Mouse (Mus musculus) hindbrain, embryonic 11.5 days (tissue): ENCODE results near the gene Adat3. TPM values are rescaled to one million over a fixed set of nuclear protein-coding genes. Genes with fewer than 3 reads are reported as not detected.
A peak's percentile ranks its signal among the peaks of the same experiment; 100 is the strongest.

Experiments
- ATAC-seq: fragments of 200-750 bp; cut with Nextera tagmentation; 2 replicates; pipeline ENCODE4 v1.8.0; 2017; ENCODE audit warnings: mild to moderate bottlenecking, moderate TSS enrichment, moderate library complexity; ENCODE audit not compliant: low FRiP score
- DNase-seq: peaks from one replicate; pipeline ENCODE4 v3.0.0-alpha.2; 2015; ENCODE audit warnings: low spot score
- H3K27ac ChIP-seq: fragments of 300-500 bp; sonication (generic); 2 replicates; pipeline ENCODE4 v1.5.1; 2014; ENCODE audit warnings: mild to moderate bottlenecking, low read depth, low read length
- H3K27me3 ChIP-seq: fragments of 300-500 bp; sonication (generic); 2 replicates; pipeline ENCODE4 v1.6.1; 2014; ENCODE audit warnings: mild to moderate bottlenecking, low read length, moderate library complexity, mixed read lengths; ENCODE audit not compliant: control insufficient read depth, insufficient read depth
- H3K36me3 ChIP-seq: fragments of 300-500 bp; sonication (generic); 2 replicates; pipeline ENCODE4 v1.6.1; 2014; ENCODE audit warnings: mild to moderate bottlenecking, low read length, moderate library complexity, mixed read lengths; ENCODE audit not compliant: control insufficient read depth, insufficient read depth
- H3K4me1 ChIP-seq: fragments of 300-500 bp; sonication (generic); replicated peaks from 2 replicates; pipeline ENCODE4 v1.6.1; 2014; ENCODE audit warnings: low read length, mixed read lengths; ENCODE audit not compliant: control insufficient read depth, insufficient read depth
- H3K4me2 ChIP-seq: fragments of 300-500 bp; sonication (generic); replicated peaks from 2 replicates; pipeline ENCODE4 v1.6.1; 2014; ENCODE audit warnings: mild to moderate bottlenecking, low read depth, low read length
- H3K4me3 ChIP-seq: fragments of 300-500 bp; sonication (generic); 2 replicates; pipeline ENCODE4 v1.5.1; 2014; ENCODE audit warnings: low read depth, low read length
- H3K9ac ChIP-seq: fragments of 300-500 bp; sonication (generic); 2 replicates; pipeline ENCODE4 v1.6.1; 2014; ENCODE audit warnings: low read depth, low read length
- H3K9me3 ChIP-seq: fragments of 300-500 bp; sonication (generic); 2 replicates; pipeline ENCODE4 v1.6.1; 2016; ENCODE audit warnings: low read length; ENCODE audit not compliant: control insufficient read depth
- WGBS: fragments of 180-500 bp; shearing (Covaris S2); extraction: QIAGEN DNeasy Blood & Tissue Kit; methylation state at CpG from one replicate; pipeline ENCODE4 v1.1.7; 2014; 5-methylcytosine and 5-hydroxymethylcytosine counted together
- polyA plus RNA-seq: library from polyadenylated mRNA; unstranded; fragments of >200 nt; fragmentation: Nextera tagmentation; extraction: Ambion mirVana; gene quantifications from 2 replicates; pipeline ENCODE4 v1.2.1, GENCODE M21; 2014

Gene Adat3
- polyA plus RNA-seq, 1 experiment from 2014 or later, result 7.4 TPM

DNA sequence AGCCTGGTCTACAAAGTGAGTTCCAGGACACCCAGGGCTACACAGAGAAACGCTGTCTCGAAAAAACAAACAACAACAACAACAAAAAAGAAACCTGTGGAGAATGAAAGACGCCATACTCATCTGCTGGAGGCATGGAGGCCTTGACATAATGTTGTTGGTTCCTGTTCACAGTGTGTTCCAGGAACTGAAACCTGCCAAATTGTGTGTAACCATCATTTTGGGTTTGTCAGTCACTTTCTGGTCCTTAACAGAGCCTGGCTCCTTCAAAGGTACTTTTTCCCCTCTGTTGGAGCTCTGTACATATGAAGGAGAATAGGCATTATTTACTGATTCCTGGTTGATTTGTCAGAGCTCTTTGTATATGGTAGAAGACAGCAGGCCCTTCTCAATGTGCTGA, 9.2 kb downstream of the Adat3 start:
- Histone ChIP-seq H3K27ac (no peak overlapping the region), H3K27me3 (no peaks in the 10 kb centered on the region), H3K36me3 (peaks cover 11% of the 10 kb centered on the region), H3K4me1 (no peaks in the 10 kb centered on the region), H3K9me3 (no peaks in the 10 kb centered on the region), H3K4me3 (no peak overlapping the region), H3K4me2 (no peak overlapping the region), H3K9ac (no peak overlapping the region)
- no peak for DNase-seq
- 89% methylated on average over 3 of the region's 3 CpGs for WGBS
- ATAC-seq, result no peak

DNA sequence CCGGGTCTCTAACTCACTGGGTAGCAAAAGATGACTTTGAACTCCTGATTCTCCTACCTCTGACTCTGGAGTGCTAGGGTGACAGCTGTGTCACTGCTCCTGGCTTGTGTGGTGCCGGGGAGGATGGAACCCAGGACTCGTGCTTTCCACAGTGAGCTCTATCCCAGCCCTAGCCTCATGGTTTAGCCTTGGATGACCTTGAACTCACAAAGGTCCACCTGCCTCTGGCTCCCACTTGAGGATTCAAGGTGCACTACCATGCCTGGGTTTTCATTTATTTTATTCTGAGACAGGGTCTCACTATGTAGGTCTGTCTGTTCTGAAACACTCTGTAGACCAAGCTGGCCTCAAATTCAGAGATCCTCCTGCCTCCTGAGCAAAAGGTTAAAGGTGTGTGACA, 11.1 kb downstream of the Adat3 start:
- no peaks in the 10 kb centered on the region for H3K9me3 ChIP-seq
- DNase-seq (no peak), ATAC-seq (no peak)
- H3K4me2 ChIP-seq, result no peak overlapping the region
- H3K4me3 ChIP-seq, result no peak overlapping the region
- no peak overlapping the region for H3K27ac ChIP-seq
- peaks cover 4% of the 10 kb centered on the region; the same call in 1 of the 2 replicates for H3K36me3 ChIP-seq
- no peaks in the 10 kb centered on the region for H3K27me3 ChIP-seq
- no peak overlapping the region for H3K9ac ChIP-seq
- WGBS, result 86% methylated on average over 3 of the region's 3 CpGs
- H3K4me1 ChIP-seq, result no peaks in the 10 kb centered on the region

DNA sequence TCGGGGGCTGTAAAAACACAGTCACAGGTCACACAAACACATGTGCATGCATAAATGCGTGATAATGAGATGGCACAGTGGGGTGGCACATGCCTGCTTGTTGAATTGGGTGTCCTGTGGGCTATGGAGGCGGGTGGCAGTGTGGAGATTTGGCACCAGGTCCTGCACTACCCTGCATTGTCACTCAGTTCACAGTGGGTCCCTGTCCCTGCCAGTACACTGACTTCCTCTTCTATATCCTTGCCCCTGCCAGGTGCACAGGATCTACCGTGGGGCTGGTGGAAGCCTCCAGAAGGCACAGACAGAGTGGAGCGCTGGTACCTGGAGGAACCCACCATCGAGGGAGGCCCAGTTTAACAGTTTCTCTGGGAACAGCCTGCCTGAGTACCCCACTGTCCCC, 11.7 kb downstream of the Adat3 start:
- H3K9ac ChIP-seq, result no peak overlapping the region
- no peaks in the 10 kb centered on the region for H3K4me1 ChIP-seq
- WGBS, result 95% methylated on average over 6 of the region's 6 CpGs
- DNase-seq (no peak), ATAC-seq (no peak)
- no peaks in the 10 kb centered on the region for H3K9me3 ChIP-seq
- no peak overlapping the region for H3K27ac ChIP-seq
- peaks cover 2% of the 10 kb centered on the region; the same call in 1 of the 2 replicates for H3K36me3 ChIP-seq
- no peak overlapping the region for H3K4me3 ChIP-seq
- H3K27me3 ChIP-seq, result no peaks in the 10 kb centered on the region
- H3K4me2 ChIP-seq, result no peak overlapping the region

DNA sequence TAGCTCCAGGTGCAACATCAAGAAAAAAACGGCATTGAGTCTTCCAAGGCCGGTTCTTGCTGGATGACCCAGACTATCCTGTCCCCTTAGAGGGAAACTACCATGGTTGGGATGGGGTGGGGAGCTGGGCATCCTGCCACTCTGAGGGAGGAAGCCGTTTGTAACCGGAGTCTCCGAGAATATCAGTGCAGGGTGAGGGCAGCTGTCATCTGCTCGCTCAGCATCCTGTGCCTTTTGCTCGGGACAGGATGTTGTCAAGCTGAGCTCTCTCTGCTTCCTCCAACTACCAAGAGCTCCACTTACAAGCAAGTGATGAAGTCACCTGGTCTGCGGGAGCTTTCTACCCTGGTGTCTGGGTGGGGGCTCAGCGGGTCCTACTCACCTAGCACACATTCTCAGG, 15.5 kb downstream of the Adat3 start:
- Histone ChIP-seq H3K4me1 (no peaks in the 10 kb centered on the region), H3K27me3 (no peaks in the 10 kb centered on the region), H3K9me3 (no peaks in the 10 kb centered on the region), H3K27ac (no peak overlapping the region), H3K4me3 (no peak overlapping the region), H3K4me2 (no peak overlapping the region), H3K36me3 (peaks cover 2% of the 10 kb centered on the region; the same call in 1 of the 2 replicates), H3K9ac (no peak overlapping the region)
- WGBS, result 83% methylated on average over 9 of the region's 9 CpGs
- DNase-seq (no peak), ATAC-seq (no peak)

DNA sequence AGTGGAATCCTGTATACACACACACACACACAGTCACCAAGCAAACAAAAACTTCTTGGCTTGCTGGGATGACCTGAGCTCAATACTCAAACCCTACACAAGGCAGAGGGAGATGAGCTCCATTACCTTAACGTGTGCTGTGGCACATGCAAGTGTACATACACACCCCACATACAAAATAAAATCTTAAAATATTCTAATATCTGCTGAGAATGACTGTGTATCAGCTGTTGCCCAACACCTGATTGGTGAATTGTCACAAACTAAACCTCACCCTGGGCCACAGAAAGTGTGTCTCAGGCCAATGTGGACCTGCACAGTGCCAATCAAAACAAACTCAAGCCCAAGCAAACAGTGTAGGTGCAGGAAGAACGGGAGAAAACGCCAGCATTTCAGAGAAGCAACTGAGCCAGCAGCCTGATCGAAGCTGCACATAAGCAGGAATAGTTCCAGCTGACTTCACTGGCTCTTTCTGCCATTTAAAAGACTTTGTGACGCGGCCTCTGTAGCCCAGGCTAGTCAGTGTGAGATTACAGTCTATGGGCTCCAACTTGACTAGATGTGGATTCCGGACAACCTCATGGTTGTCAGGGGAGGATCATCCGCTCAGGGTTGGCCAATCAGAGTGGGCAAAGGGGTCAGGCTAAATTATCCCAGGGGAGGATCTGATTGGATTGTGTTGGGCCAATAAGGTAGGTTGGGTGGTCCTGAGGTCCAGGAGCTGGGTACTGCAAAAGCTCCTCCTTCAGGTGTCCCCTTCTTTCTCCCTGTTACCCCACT, 17.0 kb downstream of the Adat3 start:
- no peak overlapping the region for H3K4me2 ChIP-seq
- no peaks in the 10 kb centered on the region for H3K27me3 ChIP-seq
- ATAC-seq, result no peak
- 33% methylated on average over 8 of the region's 8 CpGs for WGBS
- DNase-seq, result no peak
- H3K36me3 ChIP-seq, result peaks cover 2% of the 10 kb centered on the region; the same call in 1 of the 2 replicates
- H3K9ac ChIP-seq, result no peak overlapping the region
- H3K4me1 ChIP-seq, result peaks cover 6% of the 10 kb centered on the region
- no peaks in the 10 kb centered on the region for H3K9me3 ChIP-seq
- H3K27ac ChIP-seq, result no peak overlapping the region
- no peak overlapping the region for H3K4me3 ChIP-seq

DNA sequence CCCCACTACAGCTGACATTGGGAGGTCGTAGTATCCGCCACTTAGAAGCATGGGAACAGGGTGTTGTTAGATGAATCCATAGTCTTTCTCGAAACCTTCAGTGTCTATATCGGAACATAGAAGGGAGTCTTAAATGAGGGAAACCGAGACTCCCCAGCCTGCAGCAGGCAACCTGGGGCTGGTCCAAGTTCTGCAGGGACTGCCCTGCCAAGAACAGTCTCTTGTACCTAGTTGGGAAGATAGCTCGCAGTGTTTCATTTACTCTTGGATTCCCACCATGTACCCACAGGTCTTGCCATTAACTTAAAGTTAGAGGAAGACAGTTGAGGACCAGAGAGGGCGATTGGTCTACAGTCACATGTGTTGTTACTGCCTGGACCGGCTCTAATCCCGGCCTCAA, 17.7 kb downstream of the Adat3 start:
- no peaks in the 10 kb centered on the region for H3K36me3 ChIP-seq
- no peak overlapping the region for H3K4me3 ChIP-seq
- DNase-seq (no peak), ATAC-seq (no peak)
- H3K9me3 ChIP-seq, result no peaks in the 10 kb centered on the region
- no peak overlapping the region for H3K4me2 ChIP-seq
- H3K27ac ChIP-seq, result no peak overlapping the region
- no peaks in the 10 kb centered on the region for H3K27me3 ChIP-seq
- H3K4me1 ChIP-seq, result peaks cover 6% of the 10 kb centered on the region
- 88% methylated on average over 9 of the region's 9 CpGs for WGBS
- H3K9ac ChIP-seq, result no peak overlapping the region

DNA sequence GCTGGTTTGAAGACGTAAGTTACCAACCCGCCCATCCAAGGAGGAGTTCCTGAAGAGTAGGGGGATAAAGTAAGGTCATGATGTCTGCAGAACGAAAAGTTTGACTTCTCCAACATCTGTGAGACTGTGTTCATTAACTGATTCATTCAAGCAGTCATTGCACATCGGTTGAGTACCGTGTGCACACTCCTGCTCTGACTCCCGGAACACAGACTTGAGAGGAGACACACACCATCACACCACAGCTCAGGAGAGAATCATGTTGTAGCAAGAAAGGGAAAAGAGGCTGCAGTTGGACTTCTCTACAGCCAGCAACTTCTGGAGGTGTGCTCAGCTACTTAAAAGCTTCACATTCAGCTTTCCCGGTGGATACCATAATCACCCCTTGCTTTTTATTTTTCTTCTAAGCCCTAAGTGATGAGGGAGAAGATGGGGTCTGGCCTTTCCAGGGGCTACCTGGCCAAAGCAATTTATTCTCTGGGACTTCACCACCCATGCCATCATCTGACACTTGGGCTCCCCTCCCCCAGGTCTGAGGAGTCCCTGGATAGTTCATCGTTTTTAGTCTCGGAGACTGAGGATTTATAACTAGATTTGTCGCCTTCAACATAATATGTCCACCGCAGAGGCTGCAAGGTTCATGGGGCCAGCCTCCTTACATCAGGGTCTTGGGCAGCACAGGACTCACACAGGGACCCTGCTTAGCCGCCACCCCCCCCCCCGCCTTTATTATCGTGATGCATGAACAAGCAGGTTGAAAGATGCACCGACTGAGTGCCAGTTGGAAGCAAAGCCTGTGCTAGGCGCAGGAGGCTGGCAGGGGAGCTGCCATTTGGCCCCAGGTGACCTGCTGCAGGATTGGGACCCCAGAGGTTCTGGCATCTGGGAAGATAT, 18.4 kb downstream of the Adat3 start:
- Histone ChIP-seq H3K4me1 (peaks cover 6% of the 10 kb centered on the region), H3K9me3 (no peaks in the 10 kb centered on the region), H3K27ac (peak overlapping the region; percentile 94), H3K36me3 (no peaks in the 10 kb centered on the region), H3K9ac (peak overlapping the region; percentile 29; the same call in 1 of the 2 replicates), H3K27me3 (no peaks in the 10 kb centered on the region), H3K4me3 (peak overlapping the region; percentile 85), H3K4me2 (peak overlapping the region; percentile 97)
- 62% methylated on average over 15 of the region's 16 CpGs for WGBS
- ATAC-seq (0 out of 2 replicates have a peak, but pooled peaks have one; percentile 0), DNase-seq (no peak)

DNA sequence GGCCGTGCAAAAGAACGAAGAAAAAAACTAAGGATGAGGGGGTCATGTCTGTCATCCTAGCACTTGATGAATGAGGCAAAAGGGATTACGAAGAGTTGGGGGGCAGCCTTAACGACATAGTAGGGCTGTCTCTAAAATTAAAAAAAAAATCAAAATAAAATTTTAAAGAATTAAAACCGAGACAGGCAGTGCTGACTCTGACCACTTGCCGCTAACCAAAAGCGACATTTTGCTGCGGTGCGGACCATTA, 18.9 kb downstream of the Adat3 start:
- ATAC-seq (no peak; the same call in 1 of the 2 replicates), DNase-seq (peak; percentile 28)
- Histone ChIP-seq H3K9me3 (no peaks in the 10 kb centered on the region), H3K9ac (peak overlapping the region; percentile 29; the same call in 1 of the 2 replicates), H3K4me2 (peak overlapping the region; percentile 97), H3K36me3 (no peaks in the 10 kb centered on the region), H3K27ac (peak overlapping the region; percentile 94), H3K4me1 (peaks cover 6% of the 10 kb centered on the region), H3K4me3 (peak overlapping the region; percentile 85), H3K27me3 (no peaks in the 10 kb centered on the region)
- 2% methylated on average over 9 of the region's 9 CpGs for WGBS
